Mouse (Mus musculus) hindbrain, embryonic 15.5 days (tissue): ENCODE data around the gene Atl3. TPM values are rescaled to one million over a fixed set of nuclear protein-coding genes. Genes with fewer than 3 reads are reported as not detected.

Experiments used
- ATAC-seq: fragments of 200-750 bp; cut with Nextera tagmentation; 2 replicates; pipeline ENCODE4 v1.8.0; 2017; ENCODE audit warnings: low read depth, moderate number of reproducible peaks, moderate TSS enrichment; ENCODE audit not compliant: low FRiP score
- H3K27ac ChIP-seq: fragments of 300-500 bp; sonication (generic); replicated peaks from 2 replicates; pipeline ENCODE4 v1.5.1; 2015; ENCODE audit warnings: mild to moderate bottlenecking, inconsistent platforms
- H3K27me3 ChIP-seq: fragments of 300-500 bp; sonication (generic); 2 replicates; pipeline ENCODE4 v1.6.1; 2015; ENCODE audit warnings: control low read depth, inconsistent platforms
- H3K36me3 ChIP-seq: fragments of 300-500 bp; sonication (generic); 2 replicates; pipeline ENCODE4 v1.6.1; 2015; ENCODE audit warnings: control low read depth, inconsistent platforms
- H3K4me1 ChIP-seq: fragments of 300-500 bp; sonication (generic); replicated peaks from 2 replicates; pipeline ENCODE4 v1.6.1; 2015; ENCODE audit warnings: control low read depth, inconsistent platforms
- H3K4me2 ChIP-seq: fragments of 300-500 bp; sonication (generic); 2 replicates; pipeline ENCODE4 v1.6.1; 2015; ENCODE audit warnings: moderate library complexity, mild to moderate bottlenecking, inconsistent platforms
- H3K4me3 ChIP-seq: fragments of 300-500 bp; sonication (generic); 2 replicates; pipeline ENCODE4 v1.5.1; 2015; ENCODE audit warnings: mild to moderate bottlenecking, inconsistent platforms
- H3K9ac ChIP-seq: fragments of 300-500 bp; sonication (generic); 2 replicates; pipeline ENCODE4 v1.6.1; 2015; ENCODE audit warnings: inconsistent platforms
- H3K9me3 ChIP-seq: fragments of 300-500 bp; sonication (generic); 2 replicates; pipeline ENCODE4 v1.6.1; 2016; ENCODE audit warnings: control low read depth, inconsistent platforms
- WGBS: fragments of 180-500 bp; shearing (Covaris S2); methylation state at CpG from one replicate; pipeline ENCODE4 v1.1.7; 2015; 5-methylcytosine and 5-hydroxymethylcytosine counted together
- polyA plus RNA-seq: library from polyadenylated mRNA; unstranded; fragments of >200 nt; fragmentation: Nextera tagmentation; extraction: Ambion mirVana; gene quantifications from 2 replicates; pipeline ENCODE4 v1.2.1, GENCODE M21; 2015

Gene Atl3
- polyA plus RNA-seq, 1 experiment from 2014 or later = 6.6 TPM

DNA sequence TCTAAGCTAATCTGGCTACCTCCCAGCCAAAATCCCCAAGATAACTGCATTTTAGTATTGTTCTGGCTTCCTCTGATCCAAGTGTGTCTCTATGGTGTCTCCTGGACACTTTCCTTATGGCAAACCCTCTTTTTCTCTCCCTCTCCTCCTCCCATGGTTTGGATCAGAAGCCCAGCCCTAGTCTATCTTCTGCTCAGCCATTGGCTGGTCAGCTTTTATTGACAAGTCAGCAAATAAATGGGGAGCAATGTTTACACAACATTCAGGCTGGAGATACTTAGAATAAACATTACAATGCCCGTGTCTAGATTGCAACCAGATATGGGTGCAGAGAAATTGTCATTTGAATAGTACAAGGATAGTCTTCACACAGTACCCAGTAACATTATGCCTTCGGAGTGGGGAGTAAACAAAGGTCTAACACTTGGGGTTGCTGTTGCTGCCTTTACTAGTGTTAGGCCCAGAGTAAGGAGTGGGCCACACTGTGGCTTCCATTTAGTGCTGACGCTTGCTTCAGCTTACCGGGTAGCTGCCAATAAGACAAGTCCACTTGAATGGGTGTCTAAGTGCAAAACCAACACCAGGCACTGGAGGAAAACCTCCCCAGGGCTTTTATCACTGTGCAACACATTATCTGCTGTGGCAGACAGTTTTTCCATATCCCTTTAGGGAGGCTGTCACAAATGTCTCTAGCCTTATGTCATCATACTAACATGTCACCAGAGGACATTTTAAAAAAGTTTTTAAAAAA is 57.9 kb downstream of the Atl3 start:
- Histone ChIP-seq H3K4me2 (no peak overlapping the region), H3K4me3 (no peak overlapping the region), H3K36me3 (no peaks in the 10 kb centered on the region), H3K9ac (no peak overlapping the region), H3K4me1 (no peaks in the 10 kb centered on the region), H3K9me3 (no peaks in the 10 kb centered on the region), H3K27ac (no peak overlapping the region), H3K27me3 (no peaks in the 10 kb centered on the region)
- WGBS = 68% methylated on average over 4 of the region's 4 CpGs
- ATAC-seq = no peak

DNA sequence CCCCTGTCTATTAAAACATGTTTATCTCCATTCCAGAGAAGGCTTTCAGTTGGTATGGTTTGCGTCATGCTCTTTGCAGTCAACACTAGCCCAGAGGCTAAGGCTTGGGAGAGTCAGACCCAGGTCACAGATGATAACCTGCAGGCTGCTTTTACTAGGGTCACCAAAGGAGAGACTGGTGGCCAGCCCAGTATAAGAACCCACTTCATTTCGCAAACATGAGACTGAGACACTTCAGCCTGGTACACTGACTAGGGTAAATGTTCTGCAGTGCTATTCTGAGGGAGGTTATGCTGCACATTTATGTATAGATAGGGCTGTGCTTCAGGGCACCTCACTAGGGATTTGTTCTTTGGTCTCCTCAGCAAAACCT is 58.4 kb downstream of the Atl3 start:
- Histone ChIP-seq H3K4me2 (no peak overlapping the region), H3K27ac (no peak overlapping the region), H3K4me3 (no peak overlapping the region), H3K9me3 (no peaks in the 10 kb centered on the region), H3K36me3 (no peaks in the 10 kb centered on the region), H3K9ac (no peak overlapping the region), H3K4me1 (peaks cover 2% of the 10 kb centered on the region), H3K27me3 (no peaks in the 10 kb centered on the region)
- WGBS = 94% methylated on average over 2 of the region's 2 CpGs
- ATAC-seq = no peak

DNA sequence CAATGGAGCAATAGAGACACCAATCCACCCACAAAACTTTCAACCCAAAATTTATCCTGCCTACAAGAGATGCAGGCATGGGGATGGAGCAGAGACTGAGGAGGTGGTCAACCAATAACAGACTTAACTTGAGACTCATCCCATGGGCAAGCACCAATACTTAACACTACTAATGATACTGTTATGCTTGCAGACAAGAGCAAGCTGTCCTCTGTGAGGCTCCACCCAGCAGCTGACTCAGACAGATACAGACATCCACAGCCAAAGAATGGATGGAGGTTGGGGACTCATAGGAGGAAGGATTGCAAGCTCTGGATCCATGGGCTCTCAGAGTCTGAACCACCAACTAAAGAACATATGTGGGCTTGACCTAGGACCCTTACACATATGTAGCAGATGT is 59.6 kb downstream of the Atl3 start:
- no peak overlapping the region for H3K9ac ChIP-seq

DNA sequence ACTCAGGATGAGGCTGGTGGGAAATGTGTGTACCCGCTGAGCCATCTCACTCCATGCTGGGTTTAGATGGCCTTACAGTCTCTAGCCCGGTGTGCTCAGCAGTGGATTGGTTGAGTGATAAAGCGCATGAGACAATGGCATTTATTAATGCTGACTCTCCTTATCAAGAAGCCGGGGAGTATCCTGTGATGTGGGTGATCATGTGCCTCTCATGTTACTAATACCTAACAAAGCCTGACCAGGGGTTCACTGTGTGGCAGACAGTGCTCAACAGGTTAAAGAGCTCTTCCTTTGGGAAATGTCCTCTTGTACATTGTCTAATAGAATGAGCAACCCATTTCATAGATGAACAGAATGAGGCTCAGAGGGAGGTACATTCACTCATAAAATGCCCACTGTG is 61.0 kb downstream of the Atl3 start:
- peaks cover 8% of the 10 kb centered on the region for H3K4me1 ChIP-seq
- no peaks in the 10 kb centered on the region for H3K36me3 ChIP-seq
- H3K27ac ChIP-seq = no peak overlapping the region
- no peak overlapping the region for H3K4me2 ChIP-seq
- no peak overlapping the region for H3K9ac ChIP-seq
- ATAC-seq = no peak
- H3K27me3 ChIP-seq = 0 out of 2 replicates have a peak, but pooled peaks cover 6% of the 10 kb centered on the region
- no peak overlapping the region for H3K4me3 ChIP-seq
- WGBS = 76% methylated on average over 4 of the region's 4 CpGs
- no peaks in the 10 kb centered on the region for H3K9me3 ChIP-seq

More for the DNA sequence above, 59.6 kb downstream of the Atl3 start:
- no peak overlapping the region for H3K4me2 ChIP-seq
- peaks cover 8% of the 10 kb centered on the region for H3K4me1 ChIP-seq
- H3K4me3 ChIP-seq = no peak overlapping the region
- no peak overlapping the region for H3K27ac ChIP-seq
- no peaks in the 10 kb centered on the region for H3K36me3 ChIP-seq
- H3K9me3 ChIP-seq = no peaks in the 10 kb centered on the region
- ATAC-seq = no peak
- 0 out of 2 replicates have a peak, but pooled peaks cover 6% of the 10 kb centered on the region for H3K27me3 ChIP-seq

DNA sequence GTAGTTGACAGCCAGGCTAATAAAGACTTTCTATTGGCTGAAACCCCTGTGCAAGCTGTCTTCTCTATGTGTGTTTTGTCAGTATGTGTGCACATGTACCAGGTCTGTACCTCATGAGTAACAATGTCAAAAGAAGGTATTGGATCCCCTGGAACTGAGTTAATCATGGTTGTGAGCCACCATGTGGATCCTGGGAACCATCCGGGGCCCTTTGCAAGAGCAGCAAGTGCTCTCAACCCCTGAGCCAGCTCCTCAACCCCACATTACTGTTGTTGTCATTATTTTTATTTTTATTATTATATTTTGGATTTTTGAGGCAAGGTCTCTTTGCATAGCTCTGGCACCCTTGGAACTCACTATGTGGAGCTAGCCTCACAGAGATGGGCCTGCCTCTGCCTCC is 62.8 kb downstream of the Atl3 start:
- ATAC-seq = no peak
- Histone ChIP-seq H3K9me3 (no peaks in the 10 kb centered on the region), H3K4me1 (peaks cover 8% of the 10 kb centered on the region), H3K36me3 (no peaks in the 10 kb centered on the region), H3K9ac (no peak overlapping the region), H3K27me3 (0 out of 2 replicates have a peak, but pooled peaks cover 6% of the 10 kb centered on the region), H3K4me2 (no peak overlapping the region), H3K27ac (no peak overlapping the region), H3K4me3 (no peak overlapping the region)
- 97% methylated on average over 1 of the region's 1 CpGs for WGBS

DNA sequence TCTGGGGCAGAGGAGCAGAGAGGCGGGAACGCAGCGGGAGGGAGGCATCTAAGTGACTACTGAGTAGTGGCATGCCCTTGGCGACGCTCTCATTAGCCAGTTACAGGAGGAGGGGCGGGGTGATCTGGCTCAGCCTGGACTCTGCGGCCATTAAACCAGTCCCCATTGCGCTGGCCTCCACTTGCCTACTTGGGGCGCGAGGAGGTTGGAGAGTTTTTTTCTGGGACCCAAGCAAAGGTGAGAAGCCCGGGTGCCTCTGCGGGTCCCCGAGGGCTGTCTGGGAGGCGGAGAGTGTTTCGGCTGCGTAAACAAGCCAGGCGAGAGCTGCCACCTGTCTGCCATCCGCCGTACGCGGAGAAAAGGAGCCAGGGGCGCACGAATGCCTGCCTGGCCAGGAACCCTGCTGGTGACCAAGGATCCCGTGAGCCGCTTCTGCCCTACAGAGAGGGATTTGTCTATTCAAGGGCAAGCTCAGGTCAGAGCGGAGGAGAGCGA is 63.5 kb downstream of the Atl3 start, which contains the start of gene Pla2g16:
Gene Pla2g16, plus strand, starts transcription at position 132 of the 495 bp plus-strand sequence.
- peak within 1 kb of the TSS; percentile 71 for H3K4me2 ChIP-seq
- peak within 1 kb of the TSS; percentile 41 for H3K4me3 ChIP-seq
- H3K4me1 ChIP-seq = peaks cover 8% of the 10 kb centered on the region
- WGBS = under 1% methylated on average over 27 of the region's 27 CpGs
- no peak within 1 kb of the TSS for H3K9ac ChIP-seq
- peak; percentile 74; the same call in 1 of the 2 replicates for ATAC-seq
- H3K27ac ChIP-seq = no peak within 1 kb of the TSS
- H3K9me3 ChIP-seq = no peaks in the 10 kb centered on the region
- 0 out of 2 replicates have a peak, but pooled peaks cover 6% of the 10 kb centered on the region for H3K27me3 ChIP-seq
- H3K36me3 ChIP-seq = no peaks in the 10 kb centered on the region

DNA sequence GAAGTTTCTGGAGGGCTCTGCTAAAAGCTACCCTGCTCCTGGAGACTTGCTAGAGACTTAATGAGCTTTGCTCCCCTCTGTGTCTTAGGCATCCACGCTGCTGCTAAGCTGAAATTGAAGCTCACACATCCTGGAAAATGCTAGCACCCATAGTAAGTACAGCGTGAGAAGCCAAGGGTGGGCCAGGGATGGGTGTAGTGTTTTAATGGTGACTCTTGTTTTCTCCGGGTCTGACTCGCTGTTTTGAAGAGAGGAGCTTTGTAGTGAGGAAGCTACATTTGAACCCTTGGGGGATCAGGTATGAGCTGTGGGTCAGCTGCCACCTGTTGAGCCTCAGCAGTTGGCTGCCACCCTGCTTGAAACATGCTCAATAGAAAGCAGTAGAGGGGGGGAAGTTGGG is 64.0 kb downstream of the Atl3 start:
- Histone ChIP-seq H3K4me2 (peak overlapping the region; percentile 71), H3K27ac (no peak overlapping the region), H3K27me3 (0 out of 2 replicates have a peak, but pooled peaks cover 6% of the 10 kb centered on the region), H3K4me3 (peak overlapping the region; percentile 41), H3K9me3 (no peaks in the 10 kb centered on the region), H3K4me1 (peaks cover 8% of the 10 kb centered on the region), H3K9ac (no peak overlapping the region), H3K36me3 (no peaks in the 10 kb centered on the region)
- no peak for ATAC-seq
- 11% methylated on average over 4 of the region's 4 CpGs for WGBS

DNA sequence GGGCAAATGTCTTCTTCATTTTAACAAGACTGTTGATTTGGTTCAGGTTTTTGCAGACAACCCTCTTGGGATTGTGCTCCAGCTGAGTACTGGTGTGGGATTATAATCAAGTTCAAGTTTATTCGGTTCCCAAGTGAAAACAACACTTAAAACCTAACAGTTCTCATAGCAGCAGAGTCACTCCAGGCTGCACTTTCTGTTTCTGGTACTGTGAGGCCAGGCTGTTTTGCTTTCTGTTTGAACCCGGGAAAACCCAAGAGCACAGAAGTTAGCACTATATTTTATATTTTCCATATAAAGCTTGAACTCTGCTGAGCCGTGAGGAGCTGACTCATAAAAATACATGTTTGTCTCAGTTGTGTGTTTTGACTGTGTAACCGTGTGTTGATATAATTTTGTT is 64.8 kb downstream of the Atl3 start:
- no peak overlapping the region for H3K27ac ChIP-seq
- H3K36me3 ChIP-seq = no peaks in the 10 kb centered on the region
- ATAC-seq = no peak
- peaks cover 8% of the 10 kb centered on the region for H3K4me1 ChIP-seq
- H3K4me3 ChIP-seq = no peak overlapping the region
- H3K27me3 ChIP-seq = 0 out of 2 replicates have a peak, but pooled peaks cover 6% of the 10 kb centered on the region
- no peak overlapping the region for H3K9ac ChIP-seq
- H3K9me3 ChIP-seq = no peaks in the 10 kb centered on the region
- H3K4me2 ChIP-seq = 0 out of 2 replicates have a peak overlapping the region, but pooled peaks have one; percentile 71
- WGBS = 84% methylated on average over 4 of the region's 4 CpGs

DNA sequence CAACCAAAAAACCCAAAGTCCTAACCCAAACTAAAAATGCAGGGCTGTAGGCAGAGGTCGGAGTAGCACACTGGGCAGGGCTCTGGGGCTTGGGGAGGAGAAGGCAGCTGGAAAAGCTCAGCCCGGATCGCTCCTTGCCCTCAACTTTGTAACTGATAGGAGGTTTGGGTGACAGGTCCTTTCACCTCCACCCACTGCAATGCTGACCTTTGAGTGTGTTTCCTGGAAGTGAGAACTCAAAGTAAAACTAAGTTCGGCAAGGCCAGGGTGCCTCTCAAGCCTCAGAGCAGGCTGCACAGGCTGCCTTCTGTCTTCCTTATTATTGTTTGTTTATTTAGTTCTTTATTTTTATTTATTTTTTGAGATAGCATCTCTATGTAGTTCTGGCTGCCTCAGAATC is 66.1 kb downstream of the Atl3 start:
- Histone ChIP-seq H3K4me1 (peaks cover 8% of the 10 kb centered on the region), H3K4me2 (no peak overlapping the region), H3K9ac (no peak overlapping the region), H3K36me3 (no peaks in the 10 kb centered on the region), H3K27ac (no peak overlapping the region), H3K4me3 (no peak overlapping the region), H3K27me3 (0 out of 2 replicates have a peak, but pooled peaks cover 6% of the 10 kb centered on the region), H3K9me3 (no peaks in the 10 kb centered on the region)
- no peak for ATAC-seq
- 89% methylated on average over 4 of the region's 4 CpGs for WGBS

DNA sequence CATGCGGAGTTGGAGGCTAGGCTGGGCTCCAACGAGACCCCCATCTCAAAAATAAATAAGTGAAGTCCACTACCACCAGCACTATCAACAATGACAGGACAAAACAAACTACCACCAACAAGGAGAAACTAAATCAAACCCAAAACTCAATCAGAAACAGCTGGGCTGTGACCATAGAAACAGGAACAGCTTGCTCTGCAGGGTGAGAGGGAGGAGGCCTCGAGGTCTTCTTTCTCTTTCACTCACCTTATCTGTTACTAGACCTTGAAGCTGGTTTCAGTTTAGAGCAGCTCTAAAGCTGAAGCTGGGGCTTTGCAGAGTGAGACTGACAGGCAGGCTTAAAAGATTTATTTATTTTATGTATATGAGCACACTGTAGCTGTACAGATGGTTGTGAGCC is 67.6 kb downstream of the Atl3 start:
- H3K27ac ChIP-seq = no peak overlapping the region
- H3K4me2 ChIP-seq = no peak overlapping the region
- H3K27me3 ChIP-seq = 0 out of 2 replicates have a peak, but pooled peaks cover 6% of the 10 kb centered on the region
- no peaks in the 10 kb centered on the region for H3K9me3 ChIP-seq
- 79% methylated on average over 3 of the region's 3 CpGs for WGBS
- no peak overlapping the region for H3K4me3 ChIP-seq
- ATAC-seq = no peak
- H3K9ac ChIP-seq = no peak overlapping the region
- H3K4me1 ChIP-seq = peaks cover 8% of the 10 kb centered on the region
- no peaks in the 10 kb centered on the region for H3K36me3 ChIP-seq

DNA sequence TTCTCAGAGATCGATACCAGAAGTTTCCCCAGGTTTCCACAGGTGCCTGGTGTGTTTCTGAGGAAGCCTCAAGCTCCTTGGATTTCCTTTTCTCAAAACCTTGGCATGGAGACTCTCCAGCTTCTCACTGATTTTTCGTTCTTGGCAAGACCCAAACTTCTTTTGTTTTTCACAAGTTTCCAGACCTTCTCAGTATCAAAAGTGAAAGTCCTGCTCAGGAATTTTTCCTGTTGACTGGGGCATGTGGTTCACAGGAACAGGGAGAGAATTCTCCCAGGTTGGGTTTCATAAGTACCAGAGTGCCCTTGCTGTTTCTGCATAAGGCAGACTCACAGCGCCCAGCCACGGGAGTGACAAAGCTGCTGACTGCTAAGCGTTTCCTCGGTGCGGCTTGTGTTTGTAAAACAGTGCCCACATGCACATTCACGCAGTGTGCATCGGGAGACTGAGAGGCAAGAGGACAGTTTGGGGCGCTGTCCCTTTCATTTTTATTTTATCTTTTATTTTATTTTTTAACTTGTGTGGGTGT is 68.8 kb downstream of the Atl3 start:
- H3K36me3 ChIP-seq = no peaks in the 10 kb centered on the region
- no peaks in the 10 kb centered on the region for H3K9me3 ChIP-seq
- H3K4me3 ChIP-seq = no peak overlapping the region
- no peak for ATAC-seq
- H3K27me3 ChIP-seq = 0 out of 2 replicates have a peak, but pooled peaks cover 4% of the 10 kb centered on the region
- peaks cover 2% of the 10 kb centered on the region for H3K4me1 ChIP-seq
- H3K4me2 ChIP-seq = no peak overlapping the region
- H3K9ac ChIP-seq = no peak overlapping the region
- no peak overlapping the region for H3K27ac ChIP-seq
- 79% methylated on average over 10 of the region's 10 CpGs for WGBS

DNA sequence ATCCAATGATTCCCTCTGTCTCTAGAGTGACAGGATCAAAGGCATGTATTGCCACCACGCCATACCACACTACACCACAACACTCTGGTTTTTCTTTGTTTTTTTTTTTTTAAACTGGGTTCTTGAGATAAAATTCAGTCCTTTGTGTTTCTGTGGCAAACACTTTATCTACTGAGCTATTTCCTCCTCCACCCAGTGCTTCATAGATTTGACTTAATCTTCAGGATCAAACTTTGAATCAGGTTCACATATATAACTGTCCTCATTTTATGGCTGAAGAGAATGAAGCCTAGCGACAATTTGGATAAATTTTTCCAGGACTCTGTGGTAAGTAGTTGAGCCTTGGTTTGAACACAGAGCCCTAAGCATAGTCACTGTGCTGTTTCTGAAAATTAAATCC is 69.8 kb downstream of the Atl3 start:
- no peaks in the 10 kb centered on the region for H3K9me3 ChIP-seq
- H3K36me3 ChIP-seq = no peaks in the 10 kb centered on the region
- no peak overlapping the region for H3K4me3 ChIP-seq
- no peak overlapping the region for H3K4me2 ChIP-seq
- ATAC-seq = no peak
- no peaks in the 10 kb centered on the region for H3K4me1 ChIP-seq
- 93% methylated on average over 2 of the region's 2 CpGs for WGBS
- no peaks in the 10 kb centered on the region for H3K27me3 ChIP-seq
- no peak overlapping the region for H3K9ac ChIP-seq
- no peak overlapping the region for H3K27ac ChIP-seq
